Mouse (Mus musculus): ENCODE measurements around the gene Atox1.
A peak's percentile ranks its signal among the peaks of the same experiment; 100 is the strongest.
"Not testable (repeated sequence)": the region's sequence is repeated elsewhere in the genome, so short reads cannot be mapped to it uniquely, and the experiment has no call there.

Gene Atox1

GRCm38 (mm10) chr11:55450311-55450710 is 10.7 kb downstream of the Atox1 start:
- no peak for DNase-seq (ENCODE audit: low spot score)

- no peak for DNase-seq (ENCODE audit: low spot score)
Measured at GRCm38 (mm10) chr11:55449531-55449930, 11.5 kb downstream of the Atox1 start.

DNA sequence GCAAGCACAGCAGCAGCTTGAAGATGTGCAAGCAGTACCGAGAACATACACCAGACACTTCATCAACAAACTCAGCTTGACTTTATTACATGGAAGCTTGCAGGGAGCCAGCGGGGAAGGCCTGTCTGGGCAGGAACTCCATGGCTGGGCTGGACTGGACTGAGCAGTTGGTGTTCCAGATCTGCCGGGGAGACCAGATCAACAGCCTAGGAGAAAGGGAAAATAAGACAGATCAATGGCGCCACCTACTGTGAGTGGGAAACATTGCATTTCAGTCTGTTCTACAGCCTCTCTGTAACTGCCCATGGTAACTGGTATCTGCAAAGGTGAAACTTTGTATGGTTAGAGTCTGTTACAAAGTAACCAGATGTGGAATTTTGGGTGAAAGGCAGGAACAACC is 14.5 kb downstream of the Atox1 start:
- peak; percentile 70 for DNase-seq (ENCODE audit: low spot score)

- no peak for DNase-seq (ENCODE audit: low spot score)
Measured at GRCm38 (mm10) chr11:55444772-55445171, 16.3 kb downstream of the Atox1 start.

DNA sequence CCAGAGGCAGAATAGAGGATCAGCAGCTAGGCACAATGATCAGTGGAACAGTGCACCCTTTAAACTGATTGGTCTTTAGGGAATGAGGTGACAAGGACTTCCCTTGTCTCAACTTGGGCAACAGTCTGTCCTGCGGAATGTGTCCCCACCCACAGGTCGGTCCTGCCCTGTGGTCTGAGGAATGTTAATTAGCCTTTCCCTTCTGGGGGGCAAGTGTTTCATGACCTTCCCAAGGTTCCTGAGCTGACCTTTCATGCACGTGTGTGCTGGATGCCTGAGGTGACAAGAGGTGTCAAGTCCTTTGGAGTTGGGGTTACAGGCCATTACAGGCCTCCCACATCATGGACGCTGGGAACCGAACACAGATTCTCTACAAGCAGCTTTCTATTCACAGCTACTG is 21.3 kb downstream of the Atox1 start:
- DNase-seq (ENCODE audit: low spot score): no peak

GRCm38 (mm10) chr11:55438031-55438430 is 23.0 kb downstream of the Atox1 start:
- no peak for DNase-seq (ENCODE audit: low spot score)

DNA sequence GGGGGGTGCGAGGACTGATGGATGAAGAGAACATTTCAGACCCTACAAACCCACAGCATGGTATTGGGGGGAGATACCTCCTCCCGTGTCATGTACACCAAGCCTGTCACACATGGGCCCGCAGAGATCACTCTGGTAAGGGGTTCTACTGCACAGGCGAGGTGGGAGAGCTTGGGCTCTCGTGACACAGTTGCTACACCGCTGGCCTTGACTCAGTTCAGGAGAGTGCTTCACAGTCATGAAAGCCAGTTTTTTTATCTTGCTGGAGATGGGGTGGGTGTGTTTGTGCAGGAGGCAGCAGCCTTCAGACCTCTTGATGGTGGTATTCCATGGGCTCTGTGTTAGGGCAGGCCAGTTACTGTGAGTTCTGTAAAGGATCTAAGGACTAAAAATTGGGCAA is 24.9 kb downstream of the Atox1 start:
- DNase-seq (ENCODE audit: low spot score): no peak

DNA sequence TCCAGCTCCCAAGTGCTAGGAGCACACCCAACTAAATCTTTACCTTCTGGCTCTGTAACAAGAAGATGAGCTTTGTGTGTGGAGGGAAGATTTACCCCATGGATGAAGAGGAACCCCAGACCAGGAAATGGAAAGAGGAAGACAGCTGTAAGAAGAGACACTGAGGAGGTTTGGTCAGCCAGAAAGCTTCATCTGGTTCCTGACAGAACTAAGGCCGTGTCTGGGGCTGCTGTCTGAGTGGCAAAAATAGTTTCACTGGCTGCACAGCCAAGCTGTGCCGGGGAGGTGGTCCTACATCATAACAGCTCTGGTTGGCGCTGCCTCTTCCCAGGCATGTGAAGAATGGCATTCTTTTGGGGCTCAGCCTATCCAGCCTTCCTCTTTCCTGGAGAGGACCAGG is 28.1 kb downstream of the Atox1 start:
- no peak for DNase-seq (ENCODE audit: low spot score)

DNA sequence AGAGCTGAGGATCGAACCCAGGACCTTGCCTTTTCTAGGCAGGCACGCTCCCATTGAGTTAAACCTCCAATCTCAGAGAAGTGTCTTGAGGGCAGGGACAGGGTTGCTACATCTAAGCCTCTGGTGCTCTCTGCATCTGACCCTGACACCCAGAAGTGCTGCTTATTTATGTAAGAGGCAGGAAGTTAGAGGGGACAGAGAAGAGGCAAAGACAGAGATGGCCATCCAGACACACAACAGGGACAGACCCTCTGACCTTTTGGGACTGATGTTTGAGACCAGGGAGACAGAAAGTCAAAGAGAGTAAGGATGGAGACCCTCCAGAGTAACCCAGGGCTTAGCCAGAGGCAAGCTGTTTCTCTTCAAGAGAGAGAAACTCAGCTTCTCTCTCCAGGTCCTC is 31.1 kb downstream of the Atox1 start:
- no peak for DNase-seq (ENCODE audit: low spot score)

DNA sequence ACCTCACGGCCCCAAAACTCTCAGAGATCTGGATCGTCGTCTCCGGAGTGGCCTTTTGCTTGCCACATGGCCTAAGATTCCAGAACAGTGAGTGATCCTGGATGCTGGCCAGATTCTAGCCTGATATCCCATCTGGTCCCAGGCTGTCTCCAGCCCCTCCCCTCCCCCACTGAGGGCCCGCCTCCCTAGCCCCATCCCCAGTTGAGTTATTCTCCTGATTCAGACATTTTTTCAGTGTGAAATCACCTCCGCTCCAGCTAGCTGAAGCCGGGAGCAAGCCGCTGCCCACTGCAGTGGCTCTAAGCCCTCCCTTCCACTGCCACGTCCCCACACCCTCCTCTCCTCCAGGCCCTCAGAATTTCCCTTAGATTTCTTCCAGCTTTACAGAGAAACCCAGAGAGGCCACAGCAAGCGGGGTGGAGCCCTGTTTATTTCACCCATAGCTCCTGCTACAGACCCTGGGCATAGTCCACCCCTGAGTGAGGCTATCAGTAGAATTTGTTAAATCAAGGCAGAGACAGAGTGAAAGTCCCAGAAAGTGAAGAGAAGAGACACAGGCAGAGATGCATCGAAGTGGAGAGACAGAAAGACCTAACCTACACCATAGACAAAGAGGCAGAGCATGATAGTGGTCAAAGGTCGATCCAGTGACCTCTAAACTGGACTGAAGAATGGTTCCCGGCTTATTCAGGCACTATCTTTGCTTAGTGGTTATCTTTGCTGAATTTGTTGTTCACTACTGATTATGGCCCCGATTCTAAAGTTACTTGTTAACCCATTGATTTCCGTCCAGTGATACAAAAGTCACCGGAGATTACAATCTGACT is 32.6 kb downstream of the Atox1 start:
- peak; percentile 81 for DNase-seq (ENCODE audit: low spot score)

GRCm38 (mm10) chr11:55424746-55425360 is 36.2 kb downstream of the Atox1 start:
- DNase-seq (ENCODE audit: low spot score): no peak

DNA sequence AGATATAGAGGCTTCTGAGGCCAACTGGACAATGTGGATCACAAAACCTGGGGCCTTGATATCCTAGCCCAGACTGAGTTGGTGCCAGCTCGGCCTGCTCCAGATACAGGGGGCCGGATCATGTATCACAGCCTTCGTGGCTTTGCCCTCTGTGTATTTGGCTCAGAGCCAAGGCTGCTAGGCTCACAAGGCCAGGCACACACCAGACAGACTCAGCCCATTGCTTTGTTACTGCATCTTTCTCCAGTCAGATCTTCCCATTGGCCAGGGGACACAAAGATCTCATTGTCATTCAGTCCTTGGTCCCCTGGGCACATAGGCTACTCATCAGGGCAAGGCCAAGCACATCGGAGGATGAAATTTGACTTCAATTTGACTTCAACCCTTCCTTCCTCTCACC is 37.3 kb downstream of the Atox1 start:
- DNase-seq (ENCODE audit: low spot score): peak; percentile 82

GRCm38 (mm10) chr11:55422978-55423377 is 38.1 kb downstream of the Atox1 start, which contains the start of gene Sparc:
TSS of gene Sparc (minus strand) at chr11:55423183.
- DNase-seq (ENCODE audit: low spot score): no peak

DNA sequence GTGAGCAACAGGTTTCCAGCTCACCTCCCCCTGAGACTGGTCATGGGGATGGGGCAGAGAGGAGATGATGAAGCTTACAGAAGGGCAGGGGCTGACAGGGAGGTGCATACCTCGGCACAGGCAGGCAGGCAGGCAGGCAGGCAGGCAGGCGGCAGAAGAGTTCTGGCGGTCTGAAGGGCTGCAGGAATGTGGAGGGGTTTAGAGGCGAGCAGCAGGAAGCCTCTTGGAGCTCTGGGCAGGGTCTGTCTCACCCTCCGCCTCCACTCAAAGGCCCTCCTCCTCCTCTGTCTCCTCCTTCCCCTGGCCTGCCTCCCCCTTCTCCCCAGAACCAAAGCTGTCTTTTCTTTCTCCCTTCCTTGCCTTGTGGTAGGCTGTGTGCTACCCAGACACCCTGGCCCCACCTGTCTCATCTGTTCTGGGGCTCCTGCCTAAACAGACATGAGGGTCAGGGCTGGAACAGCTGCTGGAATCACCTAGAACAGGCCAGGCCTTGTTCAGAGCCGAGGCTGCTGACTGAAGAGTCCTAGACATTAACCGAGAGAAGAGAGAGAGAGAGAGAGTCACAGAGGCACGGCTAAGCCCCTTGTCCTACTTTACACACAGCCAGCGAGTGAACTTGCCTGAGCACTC is 41.2 kb downstream of the Atox1 start:
- peak; percentile 76 for DNase-seq (ENCODE audit: low spot score)

- no peak for DNase-seq (ENCODE audit: low spot score)
Measured at GRCm38 (mm10) chr11:55419296-55419677, 41.8 kb downstream of the Atox1 start.

GRCm38 (mm10) chr11:55418704-55419061 is 42.4 kb downstream of the Atox1 start:
- no peak for DNase-seq (ENCODE audit: low spot score)

DNA sequence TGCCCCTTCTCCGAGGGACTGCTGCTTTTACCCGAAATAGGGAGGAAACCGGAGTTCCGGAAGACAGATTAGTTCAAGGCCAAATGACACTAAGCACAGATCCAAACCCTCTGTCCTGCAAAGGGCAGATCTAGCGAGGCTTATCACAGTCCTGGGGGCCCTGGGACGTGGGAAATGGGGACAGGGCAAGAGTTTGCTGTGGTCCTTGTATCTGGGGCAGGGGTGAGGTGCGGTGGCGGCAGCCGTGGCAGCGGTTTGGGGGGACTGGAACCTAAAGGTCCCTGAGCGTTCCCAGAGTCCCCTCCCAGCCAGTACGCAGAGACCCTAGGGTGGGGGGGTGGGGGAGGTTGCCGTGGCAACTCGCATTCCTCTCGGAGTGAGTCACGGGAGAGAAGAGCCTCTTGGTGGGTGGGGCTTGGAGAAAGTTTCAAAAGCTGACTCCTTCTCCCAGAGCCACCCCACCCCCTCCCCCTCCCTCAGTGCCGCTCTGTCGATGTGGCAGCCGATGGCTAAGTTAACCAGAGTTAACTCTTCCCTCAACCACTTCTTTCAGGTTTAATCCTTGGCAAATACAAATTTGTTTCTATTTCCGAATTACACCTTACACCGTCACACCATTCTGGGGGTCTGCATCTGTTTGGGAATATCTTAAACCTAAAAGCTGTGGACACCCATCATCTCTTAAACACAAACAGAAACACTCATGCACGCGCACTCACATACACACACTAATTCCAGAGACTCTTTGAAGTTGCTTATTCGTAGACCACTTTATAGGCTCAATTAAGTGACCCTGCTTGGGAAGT is 42.9 kb downstream of the Atox1 start:
- DNase-seq (ENCODE audit: low spot score): peak; percentile 66

DNA sequence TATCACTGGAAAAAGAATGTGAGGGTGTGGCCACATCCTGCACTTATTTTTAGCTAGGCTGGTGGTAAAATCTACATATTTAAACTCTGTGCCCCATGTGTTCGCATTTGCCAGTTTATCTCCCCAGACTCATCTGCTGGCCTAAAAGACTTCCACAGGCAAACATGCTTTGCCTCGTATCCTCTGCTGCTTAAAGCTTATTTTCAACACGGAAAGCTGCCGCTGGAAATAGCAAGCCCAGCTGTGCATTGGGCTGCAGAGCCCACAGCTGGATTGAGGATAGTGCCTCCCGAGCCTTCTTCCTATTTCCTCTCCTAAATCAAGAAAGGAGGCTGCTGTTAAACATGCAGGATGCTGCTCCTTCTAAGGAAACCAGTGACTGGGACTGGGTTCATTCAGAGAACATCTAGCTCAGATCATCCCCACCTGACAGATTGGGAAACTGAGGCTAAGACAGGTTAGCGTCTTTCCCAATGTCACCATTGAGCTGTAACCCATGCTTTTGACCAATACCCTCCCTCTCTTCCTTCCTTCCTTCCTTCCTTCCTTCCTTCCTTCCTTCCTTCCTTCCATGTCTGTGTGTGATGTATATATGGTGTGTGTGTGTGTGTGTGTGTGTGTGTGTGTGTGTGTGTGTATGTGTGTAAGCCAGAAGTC is 44.3 kb downstream of the Atox1 start:
- DNase-seq (ENCODE audit: low spot score): no peak

DNA sequence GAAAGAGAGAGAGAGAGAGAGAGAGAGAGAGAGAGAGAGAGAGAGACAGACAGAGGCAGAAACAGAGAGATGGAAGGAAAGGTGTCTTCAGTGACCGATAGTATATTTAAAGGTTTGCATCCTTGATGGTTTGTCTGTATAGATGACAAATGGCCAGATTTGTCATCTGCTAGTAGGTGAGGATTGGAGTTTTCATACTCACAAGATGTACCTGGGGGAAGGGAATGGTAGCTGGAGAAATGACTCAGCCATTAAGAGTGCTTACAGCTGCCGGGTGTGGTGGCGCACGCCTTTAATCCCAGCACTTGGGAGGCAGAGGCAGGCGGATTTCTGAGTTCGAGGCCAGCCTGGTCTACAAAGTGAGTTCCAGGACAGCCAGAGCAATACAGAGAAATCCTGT is 45.3 kb downstream of the Atox1 start:
- not testable (repeated sequence) for DNase-seq (ENCODE audit: low spot score)

DNA sequence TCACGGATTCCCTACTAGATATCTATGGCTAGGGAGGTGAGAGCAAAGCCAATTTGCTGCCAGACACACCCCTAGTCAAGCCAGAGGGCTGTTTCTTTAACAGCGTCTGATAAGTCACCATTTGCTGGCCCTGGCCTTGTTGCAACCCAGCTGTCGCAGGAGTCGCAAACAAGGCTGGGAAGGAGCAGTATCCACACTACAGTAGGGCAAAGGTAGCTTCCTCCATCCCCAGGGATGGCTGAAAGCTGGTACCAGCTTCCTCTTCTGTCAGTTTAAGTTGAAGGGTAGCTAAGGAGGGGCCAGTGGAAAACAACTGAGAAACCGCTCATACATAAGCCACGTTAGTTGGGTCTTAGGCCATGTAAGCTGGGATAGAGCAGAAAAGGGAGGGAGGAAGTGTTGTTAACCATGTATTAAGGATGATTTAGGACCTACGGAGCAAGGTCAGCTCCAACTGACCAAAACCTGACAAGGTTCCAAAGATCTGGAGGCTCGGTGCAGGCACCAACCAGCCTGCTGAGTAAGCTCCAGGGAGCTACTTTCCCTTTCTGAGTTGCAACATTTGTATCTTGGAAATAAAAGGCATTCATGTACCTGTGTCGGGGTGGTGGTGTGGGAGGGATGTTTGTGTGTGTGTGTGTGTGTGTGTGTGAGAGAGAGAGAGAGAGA is 45.9 kb downstream of the Atox1 start:
- DNase-seq (ENCODE audit: low spot score): peak; percentile 48

DNA sequence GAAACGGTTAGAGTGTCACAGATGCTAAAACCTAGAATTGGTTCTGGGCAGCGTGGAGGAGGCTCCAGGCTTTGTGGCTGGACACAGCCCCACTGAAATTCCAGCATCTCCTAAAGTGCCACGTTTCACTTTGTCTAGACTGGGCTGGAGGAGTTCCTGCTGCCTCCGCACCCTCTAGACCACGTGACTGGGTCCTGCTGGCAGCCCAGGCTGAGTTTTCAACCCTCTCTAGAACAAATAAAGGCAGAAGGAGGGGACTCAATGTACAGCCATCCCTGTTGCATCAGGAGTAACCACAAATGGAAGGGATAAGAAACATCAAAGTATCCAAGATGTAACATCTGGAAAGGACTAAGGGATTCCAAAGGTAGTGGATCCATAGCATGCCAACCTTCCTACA is 46.7 kb downstream of the Atox1 start:
- no peak for DNase-seq (ENCODE audit: low spot score)
